Mouse (Mus musculus) C2C12 (cell line): ENCODE measurements around the gene Kcns1.

Source experiments
- CTCF ChIP-seq: IDR thresholded peaks from one replicate; pipeline ENCODE4 v1.5.1; 2011; ENCODE audit not compliant: control insufficient read depth, insufficient read depth, insufficient read length
- USF1 ChIP-seq: IDR thresholded peaks from one replicate; pipeline ENCODE4 v1.6.1; 2011; ENCODE audit warnings: low read depth, mild to moderate bottlenecking, control low read depth, moderate library complexity

DNA sequence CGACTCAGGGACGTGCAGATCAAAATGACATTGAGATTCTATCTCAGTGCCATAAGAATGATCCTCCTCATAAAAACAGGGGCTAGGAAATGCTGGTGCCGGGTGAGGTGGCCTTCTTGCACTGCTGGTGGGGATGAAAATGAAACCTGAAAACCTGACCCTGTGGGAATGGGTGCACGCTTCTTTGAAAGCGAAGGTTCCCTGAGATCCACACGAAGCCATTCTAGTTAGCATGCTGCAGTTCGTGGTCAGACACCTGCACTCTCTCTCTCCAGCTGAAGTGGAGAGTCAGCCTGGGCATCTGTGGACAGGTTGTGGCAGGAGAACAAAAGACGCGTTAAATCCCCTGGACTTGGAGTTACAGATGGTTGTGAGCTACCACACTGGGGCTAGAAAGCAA lies 48.4 kb upstream of the Kcns1 start:
- TF ChIP-seq CTCF (no peak), USF1 (no peak)
